Mouse (Mus musculus) ovary, adult 18-20 months (tissue): ENCODE measurements around the gene Mcts1.

Experiments used
- DNase-seq: peaks from one replicate; pipeline ENCODE4 v3.0.0; 2022; ENCODE audit warnings: low spot score, mixed read lengths

Gene Mcts1

DNA sequence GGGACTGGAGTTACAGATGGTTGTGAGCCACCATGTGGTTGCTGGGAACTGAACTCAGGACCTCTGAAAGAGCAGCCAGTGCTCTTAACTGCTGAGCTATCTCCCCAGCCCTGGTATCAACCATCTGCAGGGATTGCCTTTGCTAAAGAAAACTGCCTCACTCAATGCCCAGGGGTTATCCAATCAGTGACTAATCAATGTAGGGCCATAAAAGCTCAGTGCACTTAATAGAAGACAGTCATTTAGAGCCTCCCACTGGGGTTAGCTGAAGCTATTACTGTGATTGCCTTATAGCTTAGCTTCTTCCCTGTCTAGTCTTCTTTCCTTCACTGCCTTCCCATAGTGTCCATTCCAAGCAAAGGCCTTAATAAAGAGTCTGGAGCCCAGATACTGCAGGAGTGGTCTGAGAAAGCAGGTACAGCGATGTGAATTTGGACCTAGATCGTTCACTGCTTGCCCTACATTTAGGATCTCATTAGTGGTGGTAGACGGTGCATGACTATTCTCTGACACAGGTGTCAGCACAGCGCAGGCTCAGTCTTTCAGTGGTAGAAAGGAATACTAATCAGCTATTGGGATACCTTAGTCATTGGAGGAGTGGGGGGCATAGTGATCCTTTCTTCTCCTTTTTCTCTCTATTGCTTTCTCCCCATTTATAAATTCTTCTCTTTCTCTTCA is 56.0 kb downstream of the Mcts1 start:
- no peak for DNase-seq
